Mouse (Mus musculus): ENCODE results near the gene Bcl2l13.

- TF ChIP-seq RAD21 (IDR thresholded peaks at IDR 0.05; ENCODE audit: low read depth, low read length) (no peak), NRF1 (IDR thresholded peaks at IDR 0.05; ENCODE audit: low read depth, low read length) (no peak), GABPA (IDR thresholded peaks at IDR 0.05; ENCODE audit: insufficient replicate concordance, low read depth, low read length) (no peak), MAFK (IDR thresholded peaks at IDR 0.05; ENCODE audit: insufficient replicate concordance, low read length) (no peak), CTCF (conservative IDR thresholded peaks at IDR 0.05 in 1 of 2, IDR thresholded peaks at IDR 0.05 in 1 of 2; ENCODE audit: low read depth in 2 of 2, low read length in 2 of 2) (no peak), EP300 (IDR thresholded peaks at IDR 0.05; ENCODE audit: low read length) (peak; percentile 54; the same call in 1 of the 2 replicates), POLR2A (IDR thresholded peaks at IDR 0.05; ENCODE audit: low read depth, low read length) (peak; percentile 27; the same call in 1 of the 2 replicates)
These were observed 66.0 kb downstream of the Bcl2l13 start for GRCm38 (mm10) chr6:120901776-120902645.
